Mouse (Mus musculus): ENCODE measurements at regions not wholly inside any gene's neighbourhood (a gene's known extent, or its start where the extent isn't known, plus 50 kb on each side); places are given as distances from the start of the nearest gene placed in this dataset.

GRCm38 (mm10) chr13:107626670-107627069 is 417.6 kb upstream of the Smim15 start:
- TF ChIP-seq CTCF (IDR thresholded peaks at IDR 0.05 in 2 of 3, conservative IDR thresholded peaks at IDR 0.05 in 1 of 3; ENCODE audit: control insufficient read depth in 1 of 3, insufficient read depth in 1 of 3, low read depth in 2 of 3, low read length in 3 of 3, poor library complexity in 1 of 3, severe bottlenecking in 1 of 3) (no peak), POLR2A (IDR thresholded peaks at IDR 0.05; ENCODE audit: control insufficient read depth in 1 of 2, insufficient read depth in 1 of 2, low read depth in 1 of 2, low read length in 2 of 2, poor library complexity in 1 of 2) (no peak), E2F4 (IDR thresholded peaks at IDR 0.05; ENCODE audit: borderline replicate concordance, low read depth, low read length) (no peak), JUND (IDR thresholded peaks at IDR 0.05; ENCODE audit: low read depth, low read length) (no peak), EP300 (IDR thresholded peaks at IDR 0.05; ENCODE audit: low read depth in 1 of 2, low read length in 2 of 2) (no peak)
